Mouse (Mus musculus) thymus, adult 2 months (tissue): ENCODE measurements around the gene Arnt2.

Source experiments
- CTCF ChIP-seq: fragments of 200-500 bp; IDR thresholded peaks from 2 replicates; pipeline ENCODE4 v1.5.1; 2012; ENCODE audit warnings: mild to moderate bottlenecking, control low read depth, low read length, moderate library complexity, borderline replicate concordance; ENCODE audit not compliant: control insufficient read depth, poor library complexity, insufficient read depth; ENCODE audit errors: extremely low read depth
- POLR2A ChIP-seq: fragments of 200-500 bp; IDR thresholded peaks from 2 replicates; pipeline ENCODE4 v1.6.1; 2012; ENCODE audit warnings: mild to moderate bottlenecking, low read length, control low read depth, moderate library complexity; ENCODE audit not compliant: control insufficient read depth, poor library complexity, insufficient read depth; ENCODE audit errors: extremely low read depth

- TF ChIP-seq CTCF (no peak), POLR2A (no peak)
Observed at GRCm38 (mm10) chr7:84355619-84356570, 54.1 kb downstream of the Arnt2 start.
